Mouse (Mus musculus) adrenal gland, adult 2 months (tissue): ENCODE measurements at regions not wholly inside any gene's neighbourhood (a gene's known extent, or its start where the extent isn't known, plus 50 kb on each side); places are given as distances from the start of the nearest gene placed in this dataset.

Source experiments
- DNase-seq: peaks from one replicate; pipeline ENCODE4 v3.0.0; 2021

GRCm38 (mm10) chr14:46706462-46706861 lies 53.9 kb upstream of the Cdkn3 start:
- no peak for DNase-seq

- peak; percentile 60 for DNase-seq
These were observed 56.0 kb upstream of the Cdkn3 start for GRCm38 (mm10) chr14:46704316-46704751.

- DNase-seq: peak; percentile 33
These were observed 57.5 kb upstream of the Cdkn3 start for GRCm38 (mm10) chr14:46702669-46703435.

GRCm38 (mm10) chr14:46692571-46692970 lies 67.8 kb upstream of the Cdkn3 start:
- DNase-seq: no peak

- no peak for DNase-seq
These were observed 68.3 kb upstream of the Cdkn3 start for GRCm38 (mm10) chr14:46692067-46692466.

- DNase-seq: no peak
These were observed 77.6 kb upstream of the Cdkn3 start for GRCm38 (mm10) chr14:46682728-46683127.

GRCm38 (mm10) chr14:46678935-46679334 lies 81.4 kb upstream of the Cdkn3 start:
- no peak for DNase-seq

GRCm38 (mm10) chr14:46671482-46672225 lies 88.7 kb upstream of the Cdkn3 start:
- no peak for DNase-seq

GRCm38 (mm10) chr14:46671062-46671461 lies 89.3 kb upstream of the Cdkn3 start:
- DNase-seq: no peak

- DNase-seq: peak; percentile 8
These were observed 89.9 kb upstream of the Cdkn3 start for GRCm38 (mm10) chr14:46670221-46671046.

- no peak for DNase-seq
These were observed 92.1 kb upstream of the Cdkn3 start for GRCm38 (mm10) chr14:46668275-46668674.

GRCm38 (mm10) chr14:46664305-46664704 lies 96.0 kb upstream of the Cdkn3 start:
- DNase-seq: no peak

GRCm38 (mm10) chr14:46663529-46663928 lies 96.8 kb upstream of the Cdkn3 start:
- DNase-seq: no peak

GRCm38 (mm10) chr14:46661792-46662545 lies 98.4 kb upstream of the Cdkn3 start:
- DNase-seq: no peak

- DNase-seq: no peak
These were observed 99.1 kb upstream of the Cdkn3 start for GRCm38 (mm10) chr14:46661118-46661791.

GRCm38 (mm10) chr14:46659365-46659764 lies 101.0 kb upstream of the Cdkn3 start:
- DNase-seq: no peak

GRCm38 (mm10) chr14:46656249-46656648 lies 104.1 kb upstream of the Cdkn3 start:
- no peak for DNase-seq

GRCm38 (mm10) chr14:46647319-46647974 lies 112.9 kb upstream of the Cdkn3 start:
- no peak for DNase-seq

GRCm38 (mm10) chr14:46646673-46647318 lies 113.5 kb upstream of the Cdkn3 start:
- DNase-seq: no peak
